Mouse (Mus musculus) kidney, adult 9 months (tissue): ENCODE results near the gene Vmp1.

Source experiments
- DNase-seq: peaks from one replicate; pipeline ENCODE4 v3.0.0; 2022

Vmp1 gene

GRCm38 (mm10) chr11:86671041-86671675, 12.5 kb downstream of the Vmp1 start:
- no peak for DNase-seq

- no peak for DNase-seq
Measured at GRCm38 (mm10) chr11:86668169-86668568, 15.5 kb downstream of the Vmp1 start.

- DNase-seq, result no peak
Measured at GRCm38 (mm10) chr11:86667553-86667952, 16.1 kb downstream of the Vmp1 start.

- no peak for DNase-seq
Measured at GRCm38 (mm10) chr11:86664406-86664805, 19.2 kb downstream of the Vmp1 start.

GRCm38 (mm10) chr11:86663977-86664376, 19.7 kb downstream of the Vmp1 start:
- no peak for DNase-seq

- no peak for DNase-seq
Measured at GRCm38 (mm10) chr11:86662986-86663895, 20.4 kb downstream of the Vmp1 start.

- no peak for DNase-seq
Measured at GRCm38 (mm10) chr11:86657863-86658262, 25.8 kb downstream of the Vmp1 start.

- no peak for DNase-seq
Measured at GRCm38 (mm10) chr11:86656849-86657567, 26.6 kb downstream of the Vmp1 start.

- no peak for DNase-seq
Measured at GRCm38 (mm10) chr11:86655671-86656070, 28.0 kb downstream of the Vmp1 start.

- DNase-seq, result no peak
Measured at GRCm38 (mm10) chr11:86654096-86654495, 29.5 kb downstream of the Vmp1 start.

GRCm38 (mm10) chr11:86653446-86653845, 30.2 kb downstream of the Vmp1 start:
- DNase-seq, result peak; percentile 78

GRCm38 (mm10) chr11:86652578-86652979, 31.1 kb downstream of the Vmp1 start:
- DNase-seq, result no peak

GRCm38 (mm10) chr11:86650676-86651075, 33.0 kb downstream of the Vmp1 start:
- no peak for DNase-seq

- DNase-seq, result no peak
Measured at GRCm38 (mm10) chr11:86649542-86649941, 34.1 kb downstream of the Vmp1 start.

- no peak for DNase-seq
Measured at GRCm38 (mm10) chr11:86647706-86648447, 35.8 kb downstream of the Vmp1 start.

- DNase-seq, result no peak
Measured at GRCm38 (mm10) chr11:86646885-86647459, 36.7 kb downstream of the Vmp1 start.

GRCm38 (mm10) chr11:86646136-86646834, 37.4 kb downstream of the Vmp1 start:
- no peak for DNase-seq

- no peak for DNase-seq
Measured at GRCm38 (mm10) chr11:86644553-86644952, 39.1 kb downstream of the Vmp1 start.

GRCm38 (mm10) chr11:86641714-86642113, 41.9 kb downstream of the Vmp1 start:
- DNase-seq, result no peak

GRCm38 (mm10) chr11:86637697-86638096, 45.9 kb downstream of the Vmp1 start:
- no peak for DNase-seq

GRCm38 (mm10) chr11:86634396-86634795, 49.2 kb downstream of the Vmp1 start:
- no peak for DNase-seq

- DNase-seq, result no peak
Measured at GRCm38 (mm10) chr11:86629941-86630340, 53.7 kb downstream of the Vmp1 start.
